Mouse (Mus musculus) mouse embryonic stem cell (cell line): Measurements from ENCODE around the gene Tes3-ps.

Experiments
- in situ Hi-C, 2 experiments: fragments of 300-500 bp; cut with MboI; formaldehyde crosslinking; loops; 1 replicate in 1 of 2; 3 replicates in 1 of 2; pipeline ENCODE4 v1.14.3; 2019 to 2020; ENCODE audit warnings: low sequenced_read_pairs in 2 of 2, low pct_unique_long_range_greater_than_20kb in 1 of 2, mixed read lengths in 1 of 2; ENCODE audit not compliant: unreplicated experiment in 1 of 2

Gene Tes3-ps

GRCm38 (mm10) chr13:49492376-49493368 is at the start of gene Tes3-ps:
Tes3-ps (plus strand) TSS chr13:49493318.
- in situ Hi-C loops: no loop called here

DNA sequence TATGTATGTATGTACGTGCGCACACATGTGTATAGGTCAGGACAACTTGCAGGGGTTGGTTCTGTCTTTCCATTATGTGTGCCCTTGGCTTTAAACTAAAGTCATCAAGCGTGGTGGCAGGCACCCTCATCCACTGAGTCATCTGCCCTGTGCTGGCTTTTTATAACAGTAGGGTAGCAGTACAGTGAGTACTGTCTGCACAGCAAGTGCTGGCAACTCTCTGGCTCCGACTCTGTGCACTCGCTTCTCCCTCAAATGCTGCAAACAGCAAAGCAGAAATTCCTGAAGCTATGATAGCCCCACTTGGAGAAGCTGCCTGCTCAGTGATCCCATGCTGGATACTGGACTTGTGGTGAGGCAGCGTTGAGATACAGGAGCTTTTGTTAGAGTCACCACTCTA is 48.7 kb upstream of the Tes3-ps start:
- in situ Hi-C loops: no loop called here

- in situ Hi-C loops: no loop called here
Measured at GRCm38 (mm10) chr13:49449318-49449749, 43.8 kb upstream of the Tes3-ps start.

- in situ Hi-C loops: no loop called here
Measured at GRCm38 (mm10) chr13:49460276-49460675, 32.8 kb upstream of the Tes3-ps start.

DNA sequence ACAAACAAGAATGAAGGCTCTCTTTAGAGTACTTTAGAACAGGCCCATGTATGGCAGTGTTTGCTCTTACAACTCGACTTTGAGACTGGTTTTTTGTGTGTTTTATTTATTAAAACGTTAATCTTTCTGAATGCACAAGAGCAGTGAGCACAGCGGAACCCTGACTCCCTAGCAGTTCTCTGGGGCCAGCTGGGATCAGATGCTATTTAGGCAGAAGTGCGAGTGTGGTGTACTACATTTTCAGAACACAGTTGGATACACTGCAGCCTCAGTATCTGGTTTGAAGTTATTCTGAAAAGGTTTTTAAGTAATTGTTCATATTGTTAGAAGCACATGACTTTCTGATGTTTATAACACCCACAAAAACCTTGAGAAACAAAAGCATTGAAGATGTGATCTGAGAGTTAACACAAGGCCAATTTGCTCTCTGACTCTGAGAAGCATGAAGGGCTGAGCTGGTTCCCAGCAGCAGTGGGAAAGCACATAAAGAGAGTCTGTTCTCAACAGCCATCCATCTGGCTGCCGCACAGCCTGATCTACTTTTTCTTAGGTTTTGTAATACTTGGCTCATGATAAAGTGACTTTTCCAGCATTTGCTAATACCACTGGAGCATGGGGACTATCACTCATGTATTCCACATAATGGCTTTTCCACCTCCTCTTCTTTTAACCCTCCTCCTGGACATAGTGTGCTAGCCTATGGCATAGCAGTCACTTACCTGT is 32.3 kb upstream of the Tes3-ps start:
- in situ Hi-C loops: no loop called here

DNA sequence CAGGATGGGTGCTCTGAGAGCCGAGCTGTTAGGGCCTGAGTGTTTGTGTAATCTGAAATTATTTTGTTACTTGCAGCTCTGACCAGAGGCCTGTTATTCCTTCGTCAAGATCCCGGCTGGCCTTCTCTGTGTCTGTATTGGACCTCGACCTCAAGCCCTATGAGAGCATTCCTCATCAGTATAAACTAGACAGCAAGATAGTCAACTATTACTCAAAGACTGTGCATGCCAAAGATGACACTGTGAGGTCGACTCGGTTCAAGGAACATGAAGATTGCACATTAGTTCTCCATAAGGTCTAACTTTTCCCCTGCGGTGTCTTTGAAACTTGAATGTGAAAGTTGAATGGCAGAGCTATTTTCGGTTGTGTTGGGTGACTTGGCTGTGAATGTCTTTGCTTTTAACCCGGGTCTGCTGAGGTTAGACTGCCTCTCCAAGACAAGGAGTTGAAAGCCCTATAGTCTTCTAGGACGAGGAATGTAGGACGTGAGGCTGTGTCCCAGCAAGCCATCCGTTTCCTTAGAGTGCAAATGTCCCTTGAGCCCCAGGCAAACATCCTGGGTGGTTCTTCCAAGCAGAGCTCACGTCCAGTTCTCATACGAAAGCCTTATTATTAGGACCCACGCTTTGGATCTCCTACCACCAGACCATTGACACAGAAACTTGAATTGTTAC is 31.5 kb upstream of the Tes3-ps start:
- in situ Hi-C loops: no loop called here

DNA sequence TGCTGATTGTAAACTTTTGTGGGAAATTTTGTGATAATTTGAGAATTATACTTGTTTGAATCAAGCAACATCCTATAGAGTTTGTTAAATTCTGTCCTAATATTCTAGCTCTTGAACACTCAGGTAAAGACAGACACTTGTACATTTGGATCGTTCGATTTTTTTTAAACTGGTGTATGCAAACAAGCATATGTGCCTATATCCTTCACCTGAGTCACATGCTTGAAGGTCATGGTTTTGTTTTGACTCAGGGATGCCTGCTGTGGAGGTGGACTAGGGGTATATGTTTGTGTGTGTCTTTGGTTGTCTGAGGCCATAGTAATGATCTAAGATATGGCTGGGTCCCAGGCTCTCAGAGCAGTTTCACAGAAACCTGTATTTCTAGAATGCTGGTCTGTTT is 30.2 kb upstream of the Tes3-ps start:
- in situ Hi-C loops: no loop called here

DNA sequence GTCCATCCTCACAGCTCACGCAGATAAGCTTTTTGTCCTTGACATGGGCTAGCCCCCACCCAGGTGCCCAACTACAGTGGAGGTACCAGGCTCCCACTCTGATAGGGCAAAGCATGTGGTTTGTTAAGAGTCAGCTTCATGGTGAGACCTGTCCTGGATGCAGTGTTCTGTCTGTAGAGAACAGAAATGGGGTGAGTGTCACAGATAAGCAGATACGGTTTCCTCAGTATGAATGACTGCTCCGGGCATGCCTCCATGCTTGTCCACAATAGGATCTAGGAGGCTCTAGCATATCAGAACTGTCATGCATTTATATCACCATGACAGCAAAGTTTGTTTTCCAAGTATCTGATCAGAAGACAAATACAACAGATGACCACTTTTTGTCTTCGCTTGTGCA is 27.2 kb upstream of the Tes3-ps start:
- in situ Hi-C loops: no loop called here

DNA sequence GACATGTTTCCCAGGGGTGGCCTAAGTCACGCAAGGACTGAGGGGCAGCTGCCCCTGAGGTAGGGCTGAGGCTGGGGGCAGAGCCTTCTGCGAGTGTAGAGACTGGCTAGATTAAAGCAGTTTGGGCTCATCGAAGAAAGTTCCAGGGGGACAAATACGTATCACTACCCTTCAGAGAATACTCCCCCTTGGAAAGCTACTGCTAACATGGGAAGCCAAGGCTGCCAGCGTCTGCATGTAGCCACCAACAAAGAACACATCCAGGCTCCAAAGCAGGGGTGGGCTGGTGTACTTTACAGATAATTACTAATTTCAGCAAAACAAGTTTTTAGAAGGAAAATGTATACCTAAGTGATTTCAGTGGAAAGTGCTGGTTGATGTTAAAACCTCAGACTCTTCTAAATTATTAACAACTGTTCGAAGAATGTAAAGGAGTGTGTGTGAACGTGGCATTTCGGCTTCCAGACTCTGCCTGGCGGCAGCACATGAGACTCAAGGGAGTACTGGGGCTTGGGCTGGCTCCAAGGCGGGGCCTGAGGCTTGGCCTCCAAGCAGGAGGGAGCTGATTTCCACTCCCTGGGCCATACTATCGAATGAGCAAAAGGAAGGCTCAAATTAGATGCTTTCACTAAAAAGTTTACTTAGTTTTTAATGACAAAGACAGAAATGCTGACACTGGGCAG is 26.6 kb upstream of the Tes3-ps start:
- in situ Hi-C loops: no loop called here

DNA sequence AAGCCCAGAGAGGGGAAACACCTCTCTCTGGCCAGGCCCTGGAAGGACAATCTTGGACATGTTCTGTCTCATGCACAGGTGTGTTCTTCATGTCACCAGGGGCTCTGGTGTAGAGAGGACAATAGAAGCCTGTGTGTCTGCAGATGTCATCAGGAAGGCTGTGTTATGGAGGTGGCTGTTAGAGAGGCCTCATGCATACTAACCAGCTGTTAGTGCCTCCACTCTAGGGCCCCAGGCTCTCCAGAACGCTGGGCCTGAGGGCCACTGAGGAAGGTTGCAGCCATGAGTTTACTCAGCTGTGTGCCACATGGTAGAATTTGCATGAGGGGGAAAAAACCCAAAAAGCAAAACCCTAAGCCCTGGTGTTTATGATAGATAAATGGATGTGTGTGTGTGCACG is 25.5 kb upstream of the Tes3-ps start:
- in situ Hi-C loops: no loop called here

DNA sequence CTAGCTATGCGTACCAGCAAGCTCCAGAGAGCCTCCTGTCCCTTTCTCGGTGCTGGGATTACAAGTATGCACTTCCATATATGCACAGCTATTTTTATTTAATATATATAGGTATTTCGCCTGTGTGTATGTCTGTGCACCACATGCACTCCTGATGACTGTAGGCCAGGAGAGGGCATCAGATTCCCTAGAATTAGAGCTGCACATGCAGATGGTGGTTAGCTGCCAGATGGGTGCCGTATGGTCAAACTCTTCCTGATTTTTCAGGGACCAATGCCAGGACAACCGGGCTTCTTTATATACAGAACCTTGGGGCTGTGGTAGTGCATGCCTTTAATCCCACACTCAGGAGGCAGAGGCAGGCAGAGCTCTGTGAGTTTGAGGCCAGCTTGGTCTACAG is 24.1 kb upstream of the Tes3-ps start:
- in situ Hi-C loops: no loop called here

GRCm38 (mm10) chr13:49470319-49470718 is 22.8 kb upstream of the Tes3-ps start:
- in situ Hi-C loops: no loop called here

DNA sequence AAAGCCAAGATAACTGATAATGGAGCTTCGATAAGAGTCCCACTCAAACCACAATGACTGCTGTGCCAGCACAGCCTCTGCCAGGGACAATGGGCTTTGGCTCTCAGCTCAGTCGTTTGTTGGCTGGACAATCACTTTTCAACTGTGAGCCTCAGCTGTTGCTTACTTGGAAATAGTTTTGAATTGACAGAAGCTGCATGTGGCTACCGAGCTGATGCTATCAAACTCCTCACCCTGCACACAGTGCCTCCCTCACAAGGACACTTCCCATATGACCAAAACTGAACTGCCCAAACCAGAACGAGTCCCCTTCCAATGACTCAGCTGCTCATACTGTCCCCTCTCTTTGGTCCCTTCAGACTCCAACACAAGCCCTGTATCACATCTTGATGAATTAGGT is 22.3 kb upstream of the Tes3-ps start:
- in situ Hi-C loops: no loop called here

DNA sequence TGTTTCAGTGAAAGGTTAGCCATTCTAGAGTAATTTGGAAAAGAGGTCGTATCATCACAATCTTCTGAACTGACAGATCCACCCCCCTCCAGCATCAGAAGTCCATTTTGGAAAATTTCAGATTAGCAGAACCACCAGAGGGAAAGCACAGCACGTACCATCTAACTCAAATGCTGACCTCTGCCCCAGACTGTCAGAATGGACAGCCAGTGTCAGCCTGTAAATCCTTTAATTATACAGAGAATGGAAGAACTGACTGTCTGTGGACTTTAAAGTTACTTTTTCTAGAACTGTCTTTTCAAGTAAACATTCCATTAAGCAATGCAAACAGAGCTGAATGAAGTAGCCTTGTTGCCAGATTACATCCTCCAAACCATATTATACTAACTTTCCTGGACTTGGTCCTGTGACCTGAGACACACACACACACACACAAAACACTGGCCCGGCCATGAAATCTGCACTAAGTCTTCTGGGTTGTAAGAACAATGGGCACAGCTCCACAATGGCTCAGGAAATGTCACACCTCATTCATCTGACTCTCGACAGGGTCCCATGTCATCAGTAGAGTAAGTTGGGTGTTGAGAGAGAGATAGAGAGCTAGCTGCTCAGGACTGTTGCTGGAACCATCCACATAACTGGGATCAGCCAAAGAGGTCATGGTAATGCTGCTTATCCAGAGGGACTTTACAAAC is 21.0 kb upstream of the Tes3-ps start:
- in situ Hi-C loops: no loop called here

DNA sequence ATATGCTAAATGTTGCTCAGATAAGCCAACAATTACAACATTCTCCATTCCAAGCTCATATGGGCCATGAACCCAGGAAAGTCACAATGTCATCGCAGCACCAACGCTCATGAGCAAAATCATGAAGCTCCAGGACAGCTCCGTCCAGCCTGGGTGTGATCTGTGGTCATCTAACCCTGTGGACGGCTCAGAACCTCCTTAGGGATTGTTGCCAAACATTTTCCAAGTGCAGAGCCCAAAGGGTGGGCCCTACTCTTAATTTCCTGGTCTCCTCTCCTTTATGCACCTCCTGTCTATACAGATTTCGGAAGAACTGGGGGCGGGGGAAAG is 20.5 kb upstream of the Tes3-ps start:
- in situ Hi-C loops: no loop called here

DNA sequence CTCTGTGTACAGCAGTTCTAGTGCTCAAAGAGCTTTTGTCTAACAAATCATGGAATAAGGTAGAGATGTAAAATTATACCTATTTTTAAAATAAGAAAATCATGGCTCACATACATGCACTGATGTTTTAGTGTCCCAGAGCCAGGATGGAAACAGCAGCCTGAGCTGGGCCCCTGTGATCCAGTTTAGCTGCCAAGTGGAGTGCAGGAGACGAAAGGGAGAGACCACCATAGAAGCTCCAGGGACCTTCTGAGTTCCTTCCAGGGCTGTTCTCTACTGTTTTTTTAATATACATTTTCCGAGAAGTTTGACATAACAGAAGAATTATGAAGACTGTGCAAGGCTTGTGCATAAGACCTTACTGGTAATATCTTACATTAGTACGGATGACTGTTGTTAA is 15.2 kb upstream of the Tes3-ps start:
- in situ Hi-C loops: no loop called here

GRCm38 (mm10) chr13:49478851-49479374 is 14.2 kb upstream of the Tes3-ps start:
- in situ Hi-C loops: no loop called here

- in situ Hi-C loops: no loop called here
Measured at GRCm38 (mm10) chr13:49479399-49479798, 13.7 kb upstream of the Tes3-ps start.
